Mouse (Mus musculus): ENCODE results near the gene Cat. TPM values are rescaled to one million over a fixed set of nuclear protein-coding genes. Genes with fewer than 3 reads are reported as not detected.

The Cat gene
- polyA plus RNA-seq, 1 experiment from 2014 or later = 70.9 TPM

DNA sequence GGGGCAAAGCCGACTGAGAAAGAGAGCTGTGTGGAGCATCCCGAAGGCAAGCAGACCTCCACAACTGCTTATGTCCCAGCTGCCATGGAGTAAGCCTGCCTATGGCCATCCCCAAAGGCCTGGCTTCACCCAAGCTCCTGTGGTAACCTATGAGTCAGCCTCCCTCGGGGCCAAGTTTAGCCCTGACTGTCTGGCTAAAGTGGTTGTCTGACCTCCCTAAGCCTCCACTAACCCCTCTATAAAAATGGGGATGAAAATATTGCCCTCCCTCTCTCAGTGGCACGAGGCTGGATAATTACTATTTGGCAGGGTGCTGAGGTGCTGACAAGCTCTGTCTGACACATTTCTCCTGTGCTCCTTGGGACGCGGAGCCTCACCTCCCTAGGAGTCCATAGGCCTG is 73.6 kb downstream of the Cat start, which contains the start of gene Elf5:
Gene Elf5 (plus strand): TSS at position 341 of the 400 bp plus-strand sequence.
- ATAC-seq = no peak
- Histone ChIP-seq H3K9ac (replicated peaks; ENCODE audit: low read depth, low read length) (no peak within 1 kb of the TSS), H3K27me3 (replicated peaks; ENCODE audit: control insufficient read depth, insufficient read depth, low read length) (no peaks in the 10 kb centered on the region), H3K36me3 (ENCODE audit: control insufficient read depth, insufficient read depth) (no peaks in the 10 kb centered on the region), H3K4me3 (replicated peaks; ENCODE audit: low read length) (no peak within 1 kb of the TSS), H3K4me2 (ENCODE audit: low read length) (no peak within 1 kb of the TSS), H3K27ac (ENCODE audit: low read length) (no peak within 1 kb of the TSS), H3K9me3 (ENCODE audit: control insufficient read depth, low read length) (no peaks in the 10 kb centered on the region), H3K4me1 (replicated peaks; ENCODE audit: control insufficient read depth, insufficient read depth, low read length) (no peaks in the 10 kb centered on the region)
- WGBS = 76% methylated on average over 6 of the region's 6 CpGs

DNA sequence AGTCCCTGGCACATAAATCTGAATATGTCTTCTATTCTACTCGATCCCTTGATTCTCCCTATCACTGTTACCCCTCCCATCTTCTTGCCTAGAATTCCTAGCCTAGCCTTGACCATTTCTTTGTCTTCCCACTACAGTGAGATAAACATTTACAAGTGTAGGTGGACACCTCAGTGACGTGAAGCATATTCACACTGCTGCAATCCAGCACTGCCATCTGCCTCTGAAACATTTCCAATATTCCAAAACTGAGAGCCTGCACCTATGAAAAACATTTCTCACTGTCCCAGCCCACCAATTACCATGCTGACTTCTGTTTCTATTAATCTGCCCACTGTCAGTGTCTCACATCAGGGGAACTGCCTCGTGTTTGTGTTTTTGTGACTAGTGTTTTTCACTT is 78.7 kb downstream of the Cat start:
- H3K4me2 ChIP-seq (ENCODE audit: low read length) = no peak overlapping the region
- no peaks in the 10 kb centered on the region for H3K4me1 ChIP-seq (replicated peaks; ENCODE audit: control insufficient read depth, insufficient read depth, low read length)
- H3K27ac ChIP-seq (ENCODE audit: low read length) = no peak overlapping the region
- no peak overlapping the region for H3K9ac ChIP-seq (replicated peaks; ENCODE audit: low read depth, low read length)
- no peak for ATAC-seq
- no peaks in the 10 kb centered on the region for H3K9me3 ChIP-seq (ENCODE audit: control insufficient read depth, low read length)
- H3K4me3 ChIP-seq (replicated peaks; ENCODE audit: low read length) = no peak overlapping the region
- no peaks in the 10 kb centered on the region for H3K27me3 ChIP-seq (replicated peaks; ENCODE audit: control insufficient read depth, insufficient read depth, low read length)
- WGBS = 72% methylated on average over 3 of the region's 3 CpGs
- H3K36me3 ChIP-seq (ENCODE audit: control insufficient read depth, insufficient read depth) = no peaks in the 10 kb centered on the region

Other genes with a start within 250 kb of the Cat start
- gene Ehf, start 181.9 kb downstream of the Cat start, polyA plus RNA-seq (2015; fragmentation: Nextera tagmentation; extraction: Ambion mirVana) = 0.04 and 0.35 TPM in 2 replicates
- 0.16 TPM in 1 of 2 replicates, not detected in the other for gene Elf5, start 73.5 kb downstream of the Cat start, polyA plus RNA-seq (2015; fragmentation: Nextera tagmentation; extraction: Ambion mirVana)
- gene Abtb2, start 81.2 kb upstream of the Cat start, polyA plus RNA-seq (2015; fragmentation: Nextera tagmentation; extraction: Ambion mirVana) = 7.4 and 7.8 TPM in 2 replicates

Measured in forebrain, embryonic 16.5 days (tissue).